Comparison of ENCODE assay signal across 17 mouse cellular contexts in the genomic region with DNA sequence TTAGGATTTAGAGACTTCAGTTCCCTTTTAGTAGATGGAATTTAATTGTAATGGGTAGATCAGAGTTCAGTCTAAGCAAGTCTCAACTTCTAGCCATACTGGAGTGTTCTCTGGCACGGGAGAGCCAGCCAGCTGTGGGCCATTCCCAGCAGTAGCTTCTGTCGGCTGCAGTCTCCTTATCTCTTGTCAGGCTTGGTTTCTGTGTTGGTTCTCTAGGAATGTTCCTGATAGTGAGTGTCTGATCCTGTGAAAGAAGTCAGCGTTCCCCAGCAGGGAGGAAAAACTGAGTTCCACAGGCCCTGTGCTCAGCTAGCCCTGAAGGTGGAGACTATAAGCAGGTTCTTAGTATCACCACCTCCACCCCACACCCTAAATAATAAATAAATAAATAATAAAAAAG.
DNase-seq lines count a peak whose midpoint lies in the region; ATAC-seq and TF ChIP-seq lines count a peak whose summit lies in the region.
"Had no signal": no experiment of that assay in that cellular context is flagged by ENCODE, and none has a peak within 500 bp of the region (broad histone marks: within the 10 kb centered on the region; RNA-seq: fewer than 3 reads in every experiment).

No protein-coding gene starts in this region.

- H3K4me1 ChIP-seq in forebrain, embryonic 10.5 days: peaks cover 41% of the 10 kb centered on the region
- H3K4me1 ChIP-seq in forebrain, embryonic 15.5 days: no peaks in the 10 kb centered on the region
- peaks cover 5% of the 10 kb centered on the region; the same call in 1 of the 2 replicates for H3K4me1 ChIP-seq in lung, adult 2 months (ENCODE audit: control insufficient read depth, insufficient read depth, low read length)
- peaks cover 19% of the 10 kb centered on the region for H3K4me1 ChIP-seq in lung, embryonic 14.5 days (ENCODE audit: insufficient read depth)
- peaks cover 35% of the 10 kb centered on the region for H3K4me1 ChIP-seq in stomach, embryonic 16.5 days (ENCODE audit: control insufficient read depth, insufficient read depth, low read length)

- ATAC-seq in forebrain, embryonic 15.5 days (replicated peaks): no peak
- ATAC-seq in lung, embryonic 14.5 days (ENCODE audit: insufficient read depth): peak; percentile 83
- ATAC-seq in stomach, embryonic 16.5 days (ENCODE audit: insufficient read depth, low FRiP score): peak; percentile 33; the same call in 1 of the 2 replicates

- no peaks in the 10 kb centered on the region for H3K9me3 ChIP-seq in forebrain, embryonic 10.5 days
- no peaks in the 10 kb centered on the region for H3K9me3 ChIP-seq in forebrain, embryonic 15.5 days
- H3K9me3 ChIP-seq in lung, embryonic 14.5 days (ENCODE audit: low read depth, low read length): no peaks in the 10 kb centered on the region
- no peaks in the 10 kb centered on the region for H3K9me3 ChIP-seq in stomach, embryonic 16.5 days (replicated peaks; ENCODE audit: control insufficient read depth, low read length)
- H3K9me3 ChIP-seq: hindbrain, embryonic 13.5 days; limb, embryonic 10.5 days; liver, embryonic 15.5 days; neural tube, embryonic 15.5 days had no signal

- no peak overlapping the region for H3K9ac ChIP-seq in forebrain, embryonic 15.5 days (replicated peaks)
- H3K9ac ChIP-seq in lung, embryonic 14.5 days: no peak overlapping the region
- no peak overlapping the region for H3K9ac ChIP-seq in stomach, embryonic 16.5 days (ENCODE audit: low read length)
- H3K9ac ChIP-seq: hindbrain, embryonic 13.5 days; liver, embryonic 15.5 days; neural tube, embryonic 15.5 days had no signal

- 44% methylated on average over 3 of the region's 3 CpGs for WGBS in forebrain, embryonic 10.5 days
- WGBS in forebrain, embryonic 15.5 days: 35% methylated on average over 3 of the region's 3 CpGs
- WGBS in lung, adult 2 months: 40% methylated on average over 3 of the region's 3 CpGs
- 1% methylated on average over 3 of the region's 3 CpGs for WGBS in lung, embryonic 14.5 days
- 20% methylated on average over 3 of the region's 3 CpGs for WGBS in stomach, embryonic 16.5 days

- no peak for DNase-seq in forebrain, embryonic 10.5 days (ENCODE audit: extremely low spot score, low spot score)
- DNase-seq in lung, adult 18-20 months: peak; percentile 24 to 43
- DNase-seq in lung, adult 2 months: no peak
- DNase-seq in lung, embryonic 14.5 days: peak; percentile 80
- DNase-seq in thymus, postnatal 36 days: no peak
- no peak for DNase-seq in left cerebral cortex, postnatal 36 days (ENCODE audit: low spot score in 2 of 2)
- DNase-seq: cerebellum, postnatal 14 days; gastrocnemius, postnatal 25 days; thymus, postnatal 14 days had no signal

- H3K27me3 ChIP-seq in forebrain, embryonic 10.5 days (ENCODE audit: poor library complexity, severe bottlenecking): no peaks in the 10 kb centered on the region
- no peaks in the 10 kb centered on the region for H3K27me3 ChIP-seq in forebrain, embryonic 15.5 days
- H3K27me3 ChIP-seq in lung, embryonic 14.5 days (ENCODE audit: insufficient read depth, low read length): no peaks in the 10 kb centered on the region
- no peaks in the 10 kb centered on the region for H3K27me3 ChIP-seq in stomach, embryonic 16.5 days (ENCODE audit: control insufficient read depth, insufficient read depth, low read length)
- H3K27me3 ChIP-seq: CH12.LX; hindbrain, embryonic 13.5 days; liver, embryonic 15.5 days; neural tube, embryonic 15.5 days had no signal

- no peak for TF ChIP-seq POLR2A in lung, adult 2 months (IDR thresholded peaks at IDR 0.05; ENCODE audit: borderline replicate concordance, extremely low read depth, low read depth, low read length)

- H3K27ac ChIP-seq in forebrain, embryonic 10.5 days: peak overlapping the region; percentile 30; the same call in 1 of the 2 replicates
- H3K27ac ChIP-seq in forebrain, embryonic 15.5 days (replicated peaks): no peak overlapping the region
- peak overlapping the region; percentile 66 for H3K27ac ChIP-seq in lung, embryonic 14.5 days (ENCODE audit: low read depth)
- H3K27ac ChIP-seq in stomach, embryonic 16.5 days (ENCODE audit: low read length): no peak overlapping the region
- H3K27ac ChIP-seq: hindbrain, embryonic 13.5 days; limb, embryonic 10.5 days; liver, embryonic 15.5 days; neural tube, embryonic 15.5 days had no signal

- H3K36me3 ChIP-seq in forebrain, embryonic 10.5 days (replicated peaks): 0 out of 2 replicates have a peak, but pooled peaks cover 7% of the 10 kb centered on the region
- H3K36me3 ChIP-seq in forebrain, embryonic 15.5 days: no peaks in the 10 kb centered on the region
- H3K36me3 ChIP-seq in lung, embryonic 14.5 days (ENCODE audit: insufficient read depth): no peaks in the 10 kb centered on the region
- H3K36me3 ChIP-seq in stomach, embryonic 16.5 days (ENCODE audit: control insufficient read depth, insufficient read depth, low read length): no peaks in the 10 kb centered on the region
- H3K36me3 ChIP-seq: hindbrain, embryonic 13.5 days; limb, embryonic 10.5 days; liver, embryonic 15.5 days; neural tube, embryonic 15.5 days had no signal

- no peak overlapping the region for H3K4me3 ChIP-seq in forebrain, embryonic 10.5 days
- H3K4me3 ChIP-seq in forebrain, embryonic 15.5 days: no peak overlapping the region
- no peak overlapping the region for H3K4me3 ChIP-seq in lung, adult 2 months (replicated peaks; ENCODE audit: extremely low read depth, low read depth, low read length)
- no peak overlapping the region for H3K4me3 ChIP-seq in lung, embryonic 14.5 days (ENCODE audit: low read depth, low read length)
- no peak overlapping the region for H3K4me3 ChIP-seq in stomach, embryonic 16.5 days (replicated peaks; ENCODE audit: low read length)
- H3K4me3 ChIP-seq: hindbrain, embryonic 13.5 days; limb, embryonic 10.5 days; liver, embryonic 15.5 days; neural tube, embryonic 15.5 days had no signal

- intact Hi-C loops in left cerebral cortex, postnatal 36 days (cut with DNase I): no loop called here

- H3K4me2 ChIP-seq in forebrain, embryonic 15.5 days (replicated peaks): no peak overlapping the region
- no peak overlapping the region for H3K4me2 ChIP-seq in lung, embryonic 14.5 days
- no peak overlapping the region for H3K4me2 ChIP-seq in stomach, embryonic 16.5 days (ENCODE audit: low read depth, low read length)
- H3K4me2 ChIP-seq: hindbrain, embryonic 13.5 days; liver, embryonic 15.5 days; midbrain, embryonic 11.5 days; neural tube, embryonic 15.5 days had no signal

- no peak for TF ChIP-seq CTCF in lung, adult 2 months (IDR thresholded peaks at IDR 0.05; ENCODE audit: insufficient read depth, low read length)
- TF ChIP-seq CTCF in lung, embryonic 14.5 days (IDR thresholded peaks at IDR 0.05; ENCODE audit: low read depth): no peak

Comparison
In these comparisons a context has a peak if more than half of its experiments do, and no peak if none do; other contexts are left out.
1. DNase-seq: peak in lung, adult 18-20 months (2 of 2) and lung, embryonic 14.5 days (single experiment); none in forebrain, embryonic 10.5 days (single experiment), lung, adult 2 months (single experiment), thymus, postnatal 36 days (0 of 2) and left cerebral cortex, postnatal 36 days (0 of 2).
2. H3K27ac ChIP-seq: peak in forebrain, embryonic 10.5 days (single experiment) and lung, embryonic 14.5 days (single experiment); none in forebrain, embryonic 15.5 days (single experiment) and stomach, embryonic 16.5 days (single experiment).